Mouse (Mus musculus): Measurements from ENCODE around the gene Lama4. TPM values are rescaled to one million over a fixed set of nuclear protein-coding genes. Genes with fewer than 3 reads are reported as not detected.
A peak's percentile ranks its signal among the peaks of the same experiment; 100 is the strongest.

The Lama4 gene
- 10 to 100 TPM; 24.1 to 27.4 TPM for total RNA-seq (2021)

GRCm38 (mm10) chr10:38965075-38965781, at the start of gene Lama4:
TSS of gene Lama4 (plus strand) at chr10:38965515.
- intact Hi-C loops (cut with DNase I), result no loop called here
- peak; percentile 36 to 82 for DNase-seq (ENCODE audit: extremely low spot score in 1 of 2, low spot score in 2 of 2)

GRCm38 (mm10) chr10:38916027-38916617, 49.2 kb upstream of the Lama4 start:
- intact Hi-C loops (cut with DNase I), result no loop called here
- no peak for DNase-seq (ENCODE audit: extremely low spot score in 1 of 2, low spot score in 2 of 2)

- intact Hi-C loops (cut with DNase I), result no loop called here
- no peak for DNase-seq (ENCODE audit: extremely low spot score in 1 of 2, low spot score in 2 of 2)
Observed at GRCm38 (mm10) chr10:38928940-38929697, 36.2 kb upstream of the Lama4 start.

GRCm38 (mm10) chr10:38944701-38945100, 20.6 kb upstream of the Lama4 start:
- no peak for DNase-seq (ENCODE audit: extremely low spot score in 1 of 2, low spot score in 2 of 2)
- intact Hi-C loops (cut with DNase I), result no loop called here

GRCm38 (mm10) chr10:38961920-38962319, 3.4 kb upstream of the Lama4 start:
- intact Hi-C loops (cut with DNase I), result no loop called here
- no peak for DNase-seq (ENCODE audit: extremely low spot score in 1 of 2, low spot score in 2 of 2)

- intact Hi-C loops (cut with DNase I), result no loop called here
- no peak for DNase-seq (ENCODE audit: extremely low spot score in 1 of 2, low spot score in 2 of 2)
Observed at GRCm38 (mm10) chr10:38964719-38965074, 618 bp upstream of the Lama4 start.

GRCm38 (mm10) chr10:38965857-38966256, 542 bp downstream of the Lama4 start:
- peak in 1 of 2 experiments; percentile 55 for DNase-seq (ENCODE audit: extremely low spot score in 1 of 2, low spot score in 2 of 2)
- intact Hi-C loops (cut with DNase I), result no loop called here

- intact Hi-C loops (cut with DNase I), result no loop called here
Observed at GRCm38 (mm10) chr10:38966646-38967045, 1.3 kb downstream of the Lama4 start.

GRCm38 (mm10) chr10:38968326-38969072, 3.2 kb downstream of the Lama4 start:
- intact Hi-C loops (cut with DNase I), result no loop called here
- peak in 1 of 2 experiments; percentile 31 for DNase-seq (ENCODE audit: extremely low spot score in 1 of 2, low spot score in 2 of 2)

More at GRCm38 (mm10) chr10:38966646-38967045, 1.3 kb downstream of the Lama4 start:
- no peak for DNase-seq (ENCODE audit: extremely low spot score in 1 of 2, low spot score in 2 of 2)

- intact Hi-C loops (cut with DNase I), result no loop called here
- DNase-seq (ENCODE audit: extremely low spot score in 1 of 2, low spot score in 2 of 2), result no peak
Observed at GRCm38 (mm10) chr10:38969543-38969942, 4.2 kb downstream of the Lama4 start.

GRCm38 (mm10) chr10:38969975-38970374, 4.7 kb downstream of the Lama4 start:
- intact Hi-C loops (cut with DNase I), result no loop called here
- DNase-seq (ENCODE audit: extremely low spot score in 1 of 2, low spot score in 2 of 2), result no peak

GRCm38 (mm10) chr10:38972221-38972946, 7.1 kb downstream of the Lama4 start:
- no peak for DNase-seq (ENCODE audit: extremely low spot score in 1 of 2, low spot score in 2 of 2)
- intact Hi-C loops (cut with DNase I), result no loop called here

GRCm38 (mm10) chr10:38973016-38973415, 7.7 kb downstream of the Lama4 start:
- DNase-seq (ENCODE audit: extremely low spot score in 1 of 2, low spot score in 2 of 2), result no peak
- intact Hi-C loops (cut with DNase I), result no loop called here

- intact Hi-C loops (cut with DNase I), result no loop called here
Observed at GRCm38 (mm10) chr10:38978195-38978594, 12.9 kb downstream of the Lama4 start.

GRCm38 (mm10) chr10:38979699-38980098, 14.4 kb downstream of the Lama4 start:
- DNase-seq (ENCODE audit: extremely low spot score in 1 of 2, low spot score in 2 of 2), result no peak
- intact Hi-C loops (cut with DNase I), result no loop called here

More at GRCm38 (mm10) chr10:38978195-38978594, 12.9 kb downstream of the Lama4 start:
- no peak for DNase-seq (ENCODE audit: extremely low spot score in 1 of 2, low spot score in 2 of 2)

GRCm38 (mm10) chr10:38980980-38981379, 15.7 kb downstream of the Lama4 start:
- intact Hi-C loops (cut with DNase I), result no loop called here

GRCm38 (mm10) chr10:38984358-38985075, 19.2 kb downstream of the Lama4 start:
- no peak for DNase-seq (ENCODE audit: extremely low spot score in 1 of 2, low spot score in 2 of 2)
- intact Hi-C loops (cut with DNase I), result no loop called here

More at GRCm38 (mm10) chr10:38980980-38981379, 15.7 kb downstream of the Lama4 start:
- no peak for DNase-seq (ENCODE audit: extremely low spot score in 1 of 2, low spot score in 2 of 2)

GRCm38 (mm10) chr10:38986053-38986452, 20.7 kb downstream of the Lama4 start:
- intact Hi-C loops (cut with DNase I), result no loop called here
- no peak for DNase-seq (ENCODE audit: extremely low spot score in 1 of 2, low spot score in 2 of 2)

Data from left cerebral cortex, postnatal 10 days (tissue).